Mouse (Mus musculus) B cell, adult 2 months (primary cell): ENCODE measurements around the gene Mosmo.
A peak's percentile ranks its signal among the peaks of the same experiment; 100 is the strongest.
"Not testable (repeated sequence)": the region's sequence is repeated elsewhere in the genome, so short reads cannot be mapped to it uniquely, and the experiment has no call there.

Experiments used
- DNase-seq, 2 experiments: peaks; one replicate each; pipeline ENCODE4 v3.0.0; 2022

Mosmo gene

DNA sequence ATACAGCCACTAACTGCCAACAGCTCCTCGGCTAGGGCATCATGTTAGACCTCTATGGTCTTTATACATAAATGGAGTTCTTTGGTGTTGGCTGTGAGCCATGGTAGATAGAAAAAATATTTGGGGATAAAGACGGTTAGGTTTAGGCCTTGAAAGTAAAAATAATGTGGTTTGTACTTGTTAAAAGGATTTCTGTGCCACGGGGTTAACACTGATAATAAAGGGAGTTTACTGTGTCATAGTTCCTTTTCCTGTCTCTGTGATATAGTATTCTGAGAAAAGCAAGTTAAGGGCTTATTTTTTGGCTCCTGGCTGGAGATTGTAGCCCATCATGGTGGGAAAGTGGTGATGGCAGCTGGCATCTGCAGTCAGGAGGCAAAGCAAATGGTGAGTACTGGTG is 26.5 kb downstream of the Mosmo start:
- DNase-seq = no peak

DNA sequence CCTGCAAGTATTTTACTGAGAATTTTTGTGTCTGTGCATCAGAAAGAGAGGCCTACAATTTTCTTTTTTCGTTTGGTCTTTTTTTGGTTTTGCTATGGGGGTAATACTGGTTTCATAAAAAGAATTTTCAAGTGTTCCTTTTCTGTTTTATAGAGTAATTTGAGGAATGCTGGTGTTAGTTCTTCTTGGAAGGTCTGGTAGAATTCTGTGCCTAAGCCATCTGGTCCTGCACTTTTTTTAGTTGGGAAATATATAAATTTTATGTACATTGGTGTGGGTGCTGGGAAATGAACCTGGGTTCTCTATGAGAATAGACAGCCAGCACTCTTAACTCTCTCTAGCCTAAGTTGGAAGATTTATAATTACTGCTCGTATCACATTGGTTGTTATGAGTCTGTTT is 34.7 kb downstream of the Mosmo start:
- DNase-seq = no peak

DNA sequence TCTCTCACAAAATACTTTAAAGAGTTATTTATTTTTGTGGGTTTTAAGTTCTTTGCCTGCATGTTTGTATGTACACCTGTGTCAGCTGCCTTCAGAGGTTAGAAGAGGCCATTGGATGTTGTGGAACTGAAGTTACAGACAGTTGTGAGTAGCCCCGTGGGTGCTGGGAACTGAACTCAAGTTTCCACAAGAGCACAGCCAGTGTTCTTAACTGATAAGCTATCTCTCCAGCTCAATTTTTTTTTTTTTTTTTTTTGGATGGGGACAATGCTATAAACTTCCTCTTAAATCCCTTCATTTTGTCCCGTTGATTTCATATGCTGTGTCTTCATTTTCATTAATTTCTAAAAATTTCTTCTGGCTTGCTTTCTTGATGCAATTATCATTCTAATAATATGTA is 35.8 kb downstream of the Mosmo start:
- no peak for DNase-seq

DNA sequence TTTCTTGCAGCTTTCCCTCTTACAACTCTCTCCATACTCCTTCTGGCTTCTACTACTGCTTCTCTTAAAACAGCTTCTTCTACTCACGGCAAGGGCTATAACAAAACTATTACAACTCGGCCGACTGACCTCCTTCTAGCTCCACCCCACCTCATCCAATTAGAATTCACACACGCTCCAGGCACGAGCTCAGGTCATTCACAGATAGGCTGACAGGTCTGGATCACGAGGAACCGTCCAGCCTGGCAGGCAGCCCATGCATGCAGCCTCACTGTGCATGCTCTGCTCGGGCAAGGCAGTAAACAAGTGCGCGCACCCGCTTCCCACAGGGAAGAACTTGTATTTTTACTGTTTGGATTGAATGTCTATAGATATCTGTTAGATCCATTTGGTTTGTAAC is 36.5 kb downstream of the Mosmo start:
- not testable (repeated sequence) for DNase-seq

DNA sequence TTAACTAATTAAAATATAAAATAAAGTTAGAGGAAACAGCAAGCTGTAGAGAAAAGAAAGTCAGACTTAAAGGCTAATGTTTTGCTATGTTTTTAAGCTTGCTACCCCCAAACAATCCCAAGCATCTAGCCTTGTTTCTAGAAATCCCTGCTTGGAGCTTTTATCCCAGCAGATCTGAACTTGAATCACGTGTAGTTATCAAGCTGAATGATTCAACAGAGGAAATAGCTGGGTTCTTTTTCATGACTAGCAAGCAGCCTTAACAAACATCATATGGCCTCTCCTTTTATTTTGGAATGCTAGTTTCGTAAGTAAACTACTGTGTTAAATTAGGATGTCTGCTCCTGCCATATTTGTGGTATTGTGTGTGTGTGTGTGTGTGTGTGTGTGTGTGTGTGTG is 39.8 kb downstream of the Mosmo start:
- DNase-seq = no peak

DNA sequence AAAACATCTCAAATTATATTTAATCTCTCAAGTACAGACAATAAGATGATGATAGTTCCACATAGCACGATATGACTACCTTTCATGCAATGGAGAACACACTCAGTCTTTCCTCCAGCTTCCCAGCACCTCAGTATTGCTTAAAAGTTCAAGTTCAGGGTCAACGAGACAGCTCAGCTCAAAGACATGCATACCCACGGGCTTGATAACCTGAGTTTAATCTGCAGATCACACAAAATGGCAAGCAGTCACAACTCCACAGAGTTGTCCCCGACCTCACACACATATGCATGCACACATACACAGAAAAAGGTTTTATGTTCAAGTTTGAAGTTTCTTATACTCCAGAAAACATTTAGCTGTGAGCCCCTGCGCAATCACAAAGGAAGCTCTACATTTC is 43.6 kb downstream of the Mosmo start:
- no peak for DNase-seq

DNA sequence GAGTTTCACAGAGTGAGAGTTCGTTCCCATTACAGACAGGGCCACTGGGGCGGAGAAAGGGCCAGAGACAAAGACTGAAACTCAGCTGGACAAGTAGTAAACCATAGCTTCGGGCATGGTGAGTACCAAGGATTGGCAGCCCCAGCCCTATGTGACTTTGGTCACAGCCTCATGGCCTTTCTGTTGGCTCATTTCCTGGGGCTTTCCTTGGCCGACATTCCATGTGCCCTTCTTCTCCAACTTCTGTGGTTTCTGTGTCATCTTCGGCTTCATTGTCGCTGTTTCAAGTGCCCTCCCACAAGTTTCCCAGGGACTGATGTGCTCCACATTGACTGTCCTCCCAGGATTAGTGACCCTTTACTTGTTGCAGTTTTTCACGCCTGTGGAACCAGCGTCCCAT is 44.0 kb downstream of the Mosmo start:
- no peak for DNase-seq

DNA sequence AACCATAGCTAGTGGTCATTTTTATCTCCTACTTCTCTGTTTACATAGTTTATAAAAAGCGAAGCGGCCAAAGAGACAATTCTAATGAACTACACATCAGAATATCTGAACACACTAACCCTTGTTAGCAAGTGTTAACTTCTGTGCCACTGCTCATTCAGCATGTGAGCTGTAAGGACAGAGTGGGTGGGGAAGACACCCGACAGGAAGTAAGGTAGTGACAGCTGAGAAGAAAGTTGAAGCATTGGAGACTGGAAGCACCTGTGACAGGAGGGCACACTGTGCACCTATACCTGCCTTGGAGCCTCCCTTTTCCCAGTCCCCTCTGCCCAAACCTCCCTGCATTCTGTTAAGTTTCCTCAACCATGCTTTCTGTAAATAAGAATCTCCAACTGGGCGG is 44.6 kb downstream of the Mosmo start:
- DNase-seq = no peak

DNA sequence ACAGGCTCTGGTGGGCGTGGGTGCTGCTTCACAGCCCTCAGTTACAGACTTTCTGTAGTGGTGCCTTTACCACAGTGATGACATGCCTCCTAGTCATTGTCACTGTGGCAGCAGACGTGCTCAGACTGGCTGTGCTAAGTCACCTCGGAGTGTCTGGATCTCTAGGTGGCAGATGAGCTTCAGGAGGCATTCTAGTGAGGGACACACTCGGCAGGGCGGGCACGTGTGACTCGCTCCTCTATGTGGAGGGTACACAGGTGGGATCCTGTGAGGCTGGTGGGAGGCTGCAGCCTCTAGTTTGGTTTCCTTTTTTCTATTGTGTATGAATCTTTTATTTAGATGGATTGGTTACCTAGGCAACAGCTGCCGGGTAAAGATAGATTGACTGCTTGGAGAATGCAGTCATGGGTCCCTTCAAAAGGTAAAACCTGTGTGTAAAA is 45.4 kb downstream of the Mosmo start:
- DNase-seq = no peak

DNA sequence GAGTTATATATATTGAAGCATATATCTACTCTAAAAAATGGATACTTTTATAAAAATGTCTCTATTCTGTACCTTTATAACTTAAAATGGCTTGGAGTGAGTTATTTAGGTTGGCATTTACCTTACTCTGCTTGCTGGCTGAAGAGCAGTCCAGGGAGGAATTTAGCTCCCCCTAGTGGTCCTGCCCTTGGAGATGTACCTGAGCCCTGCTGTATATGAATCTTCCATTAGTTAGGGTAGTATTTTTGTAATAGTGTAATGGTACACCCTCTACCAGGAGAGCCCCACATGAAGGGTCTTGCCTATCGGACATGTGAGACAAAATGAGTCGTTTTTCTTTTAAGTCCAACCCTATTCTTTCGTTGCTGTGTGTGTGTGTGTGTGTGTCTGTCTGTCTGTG is 50.2 kb downstream of the Mosmo start:
- peak; percentile 62 to 63 for DNase-seq

DNA sequence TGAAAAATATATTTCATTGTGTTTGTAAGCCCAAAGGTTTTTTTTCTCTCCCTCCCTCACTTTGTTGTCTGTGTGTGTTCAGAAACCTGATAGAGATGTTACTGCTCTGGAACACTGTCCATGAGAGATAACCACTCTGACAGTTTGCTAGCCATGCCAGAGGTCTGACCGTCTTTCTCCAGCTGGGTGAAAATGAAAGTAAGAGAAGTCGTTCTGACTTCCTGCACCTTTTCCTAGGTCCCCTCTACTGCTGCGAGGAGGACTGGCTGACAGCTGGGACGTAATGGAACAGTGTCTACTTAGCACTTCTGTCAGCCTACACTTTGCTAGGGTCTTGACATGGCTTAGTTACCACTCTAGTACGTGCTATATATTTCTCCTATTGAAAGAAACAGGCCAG is 52.2 kb downstream of the Mosmo start:
- DNase-seq = no peak

DNA sequence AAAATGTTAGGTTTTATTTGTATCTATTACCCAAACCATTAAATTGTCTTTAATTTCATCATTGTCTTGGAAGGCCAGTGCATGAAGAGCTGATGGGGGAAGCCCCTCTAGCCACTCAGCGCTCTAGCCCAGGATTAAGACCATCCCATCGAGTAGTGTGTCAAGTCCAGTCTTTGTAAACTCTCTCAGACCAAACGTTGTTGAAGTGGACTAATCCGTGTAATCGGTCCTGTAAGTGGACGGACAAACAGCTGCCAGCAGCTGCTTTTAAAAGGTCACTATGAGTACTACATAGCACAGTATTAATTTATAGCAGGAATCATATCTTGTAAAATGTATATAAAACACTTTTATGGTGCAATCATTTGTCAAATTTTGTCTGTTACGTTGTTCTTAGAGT is 55.5 kb downstream of the Mosmo start:
- no peak for DNase-seq

DNA sequence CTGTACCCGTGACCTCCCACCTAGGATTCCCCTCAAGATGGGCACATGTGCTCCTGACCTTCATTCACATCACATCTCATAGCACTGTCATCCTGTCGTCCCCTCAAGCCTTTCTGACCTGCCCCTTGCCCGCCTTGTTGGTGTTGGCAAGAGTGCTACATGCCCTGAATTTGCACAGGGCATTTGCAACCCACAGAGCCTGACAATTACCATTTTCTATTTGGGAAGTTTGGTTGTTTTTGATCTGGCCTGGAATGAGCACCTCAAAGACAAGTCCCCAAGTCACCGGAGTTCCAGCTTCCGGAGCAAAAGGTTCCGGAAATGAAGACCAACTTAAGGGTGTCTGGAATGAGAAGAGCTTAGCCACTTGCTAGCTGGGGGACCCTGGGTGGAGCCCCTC is 61.6 kb downstream of the Mosmo start, which contains the start of gene Vwa3a:
Gene Vwa3a, plus strand, starts transcription at position 301 of the 400 bp plus-strand sequence.
- no peak for DNase-seq

DNA sequence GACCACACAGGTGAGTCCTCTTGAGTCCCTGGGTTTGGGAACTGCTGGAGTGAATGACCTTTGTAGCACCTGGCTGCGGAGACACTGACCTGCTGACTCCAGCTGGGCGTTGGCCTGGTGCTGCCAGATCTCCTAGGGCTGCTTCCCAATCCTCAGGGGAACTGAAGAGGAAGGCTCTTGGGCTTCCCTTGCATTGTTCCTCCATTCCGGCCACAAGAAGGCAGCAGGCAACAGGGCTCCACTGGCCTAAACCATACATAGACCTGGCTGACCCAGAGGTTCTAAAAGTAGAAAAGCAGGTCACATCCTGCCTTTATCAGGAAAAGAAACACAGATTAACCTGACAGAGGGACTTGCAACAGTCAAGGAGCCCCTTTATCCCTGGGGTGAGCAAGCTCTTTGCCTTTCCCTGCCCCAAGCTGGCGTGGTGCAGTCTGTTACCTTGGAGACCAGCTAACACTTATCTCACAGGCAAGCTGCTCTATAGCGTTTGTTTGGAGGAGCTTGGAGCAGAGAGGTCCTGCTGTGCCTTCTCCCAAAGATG is 62.2 kb downstream of the Mosmo start:
- DNase-seq = no peak

DNA sequence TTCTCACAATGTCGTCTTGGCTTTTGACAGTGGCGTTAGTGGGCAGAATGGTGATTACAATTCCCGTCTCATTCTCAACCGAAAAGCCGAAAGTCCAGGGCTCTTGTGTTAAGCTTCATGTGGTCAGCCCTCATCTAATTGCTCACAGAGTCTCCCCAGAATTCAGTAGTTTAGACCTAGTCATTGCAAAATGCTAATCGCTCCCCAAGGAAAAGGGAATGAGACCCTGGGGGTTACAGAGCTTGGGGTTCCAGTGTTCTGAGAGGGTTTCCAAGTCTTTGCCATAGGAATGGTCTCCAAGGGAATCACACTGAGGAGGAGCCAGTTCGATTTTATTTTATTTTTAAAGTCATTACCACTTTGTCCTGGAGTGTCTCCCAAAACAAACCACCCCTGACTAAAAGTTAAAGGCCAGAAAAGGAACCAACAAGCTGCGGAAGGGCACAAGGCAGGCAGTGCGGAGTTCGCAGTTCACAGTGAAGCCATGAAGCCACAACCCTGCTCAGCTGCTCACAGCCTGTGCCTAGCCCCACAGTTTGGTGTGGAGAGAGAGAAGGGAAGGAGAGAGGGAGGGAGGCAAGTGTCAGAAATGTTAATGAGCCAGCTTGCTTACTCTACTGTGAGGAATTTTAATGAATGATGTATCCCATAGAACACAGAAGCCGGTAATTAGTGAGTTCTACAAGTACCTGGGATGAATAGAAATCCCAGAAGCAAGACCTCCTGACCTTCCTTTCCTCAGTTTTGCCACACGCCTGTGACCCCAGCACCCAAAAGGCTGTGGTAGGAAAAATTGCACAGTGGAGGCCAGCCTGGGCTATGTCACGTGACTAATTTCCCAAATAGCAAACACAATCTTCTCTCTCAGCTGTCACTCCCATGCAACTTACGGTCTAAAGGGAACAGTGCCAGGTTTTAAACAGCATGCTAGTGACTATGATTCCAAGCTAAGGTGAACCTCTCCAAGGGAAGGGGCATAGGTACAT is 66.2 kb downstream of the Mosmo start:
- no peak for DNase-seq

DNA sequence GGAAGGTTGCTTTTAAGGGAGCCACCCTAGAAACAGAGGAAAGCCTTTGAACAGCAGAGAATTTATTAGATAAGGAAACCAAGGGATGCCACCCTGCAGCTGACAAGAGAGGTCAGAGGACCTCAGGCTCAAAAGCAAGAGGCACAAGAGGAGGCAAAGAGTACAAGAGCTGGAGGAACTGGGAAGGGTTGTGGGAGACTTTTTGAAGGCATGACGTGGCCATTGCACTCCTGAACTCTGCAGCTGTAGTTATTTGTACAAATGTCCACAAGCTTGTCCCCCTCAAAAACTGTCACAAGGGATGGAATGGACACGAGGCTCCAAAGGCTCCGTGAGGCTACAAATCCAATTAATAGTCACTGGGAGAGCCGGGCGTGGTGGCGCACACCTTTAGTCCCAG is 67.2 kb downstream of the Mosmo start:
- no peak for DNase-seq

DNA sequence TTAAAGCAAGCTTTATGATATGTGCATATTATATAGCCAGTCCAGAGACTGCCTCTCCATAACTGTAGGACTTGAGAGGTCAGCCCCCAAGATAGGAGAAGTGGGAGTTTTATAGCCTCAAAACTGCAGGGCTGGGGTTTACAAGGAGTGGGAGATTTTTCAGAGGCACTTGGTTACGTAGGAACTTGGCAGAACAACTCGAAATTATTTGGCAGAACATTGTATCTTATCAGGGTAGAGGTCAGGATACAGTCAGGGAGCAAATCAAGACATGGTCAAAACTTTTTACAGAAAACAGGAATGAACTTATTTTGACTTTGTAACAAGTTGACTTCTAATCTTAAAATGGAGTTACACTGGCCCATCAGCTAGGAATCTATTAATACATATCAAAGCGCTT is 68.6 kb downstream of the Mosmo start:
- no peak for DNase-seq

DNA sequence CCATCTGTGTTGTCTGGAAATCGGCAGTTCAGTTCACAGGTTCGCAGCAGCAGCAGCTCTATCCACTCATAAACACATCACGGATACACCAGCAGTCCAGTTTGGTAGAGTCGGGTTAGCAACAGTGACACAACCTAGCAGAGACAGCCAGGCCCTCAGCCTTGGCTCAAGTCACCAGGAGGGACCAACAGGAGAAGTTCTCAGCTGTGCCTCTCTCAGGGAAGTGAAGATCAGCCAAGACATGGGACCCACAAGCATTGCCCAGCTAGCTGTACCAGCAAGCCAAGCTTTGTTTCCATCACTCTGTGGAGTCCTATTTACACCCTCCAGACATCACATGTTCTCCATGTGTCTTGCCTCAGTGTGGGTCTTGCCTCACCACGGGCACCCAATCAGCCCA is 69.4 kb downstream of the Mosmo start:
- no peak for DNase-seq

DNA sequence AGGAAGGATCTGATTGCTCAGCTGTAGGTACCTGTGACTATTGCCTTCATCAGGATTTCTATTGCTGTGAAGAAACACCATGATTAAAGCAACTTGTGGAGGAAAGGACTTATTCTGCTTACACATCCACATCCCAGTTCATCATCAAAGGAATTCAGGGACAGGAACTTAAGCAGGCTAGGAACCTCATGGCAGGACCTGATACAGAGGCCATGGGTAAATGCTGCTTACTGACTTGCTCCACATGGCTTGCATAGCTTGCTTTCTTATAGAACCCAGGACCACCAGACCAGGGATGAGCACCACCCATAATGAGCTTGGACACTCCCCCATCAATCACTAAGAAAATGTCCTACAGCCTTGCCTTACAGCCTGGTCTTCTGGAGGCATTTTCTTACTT is 71.1 kb downstream of the Mosmo start:
- no peak for DNase-seq

DNA sequence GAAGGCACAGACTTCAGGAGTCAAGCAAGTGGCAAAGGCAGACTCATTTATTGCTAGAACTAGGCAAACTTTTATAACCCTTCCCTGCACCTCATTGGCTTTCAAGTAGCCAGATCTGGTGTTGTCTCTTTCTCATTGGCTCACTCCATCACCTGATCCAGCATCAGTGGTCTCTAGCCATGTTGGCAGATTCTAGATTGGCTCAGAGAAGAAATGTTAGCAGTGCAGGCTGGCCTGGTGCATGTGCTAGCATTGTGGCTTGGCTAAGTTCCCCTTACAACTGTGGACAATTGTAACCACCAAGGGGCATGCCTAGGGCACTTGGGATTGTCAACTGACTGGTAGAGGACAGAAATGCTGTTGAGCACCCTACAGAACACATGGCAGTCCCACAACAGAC is 73.9 kb downstream of the Mosmo start:
- no peak for DNase-seq

DNA sequence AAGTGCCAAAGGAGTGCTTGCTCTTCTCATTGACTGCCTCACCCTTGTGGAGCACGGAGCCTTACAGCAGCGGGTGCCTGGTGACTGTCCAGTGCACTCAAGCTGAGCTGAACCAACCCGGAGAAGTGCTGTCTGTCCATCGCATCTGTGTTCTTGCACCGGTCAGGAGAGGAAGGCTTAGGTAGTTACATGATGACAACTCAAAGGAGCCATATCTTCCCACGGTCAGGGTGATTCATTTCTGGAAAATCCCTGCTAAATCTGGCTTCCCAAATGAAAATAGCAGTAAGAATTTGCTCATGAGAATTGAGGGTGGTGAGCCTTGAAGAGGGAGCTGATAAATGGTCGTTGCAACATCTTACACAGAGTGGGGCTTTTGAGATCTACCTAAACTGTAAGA is 74.5 kb downstream of the Mosmo start:
- DNase-seq = no peak

DNA sequence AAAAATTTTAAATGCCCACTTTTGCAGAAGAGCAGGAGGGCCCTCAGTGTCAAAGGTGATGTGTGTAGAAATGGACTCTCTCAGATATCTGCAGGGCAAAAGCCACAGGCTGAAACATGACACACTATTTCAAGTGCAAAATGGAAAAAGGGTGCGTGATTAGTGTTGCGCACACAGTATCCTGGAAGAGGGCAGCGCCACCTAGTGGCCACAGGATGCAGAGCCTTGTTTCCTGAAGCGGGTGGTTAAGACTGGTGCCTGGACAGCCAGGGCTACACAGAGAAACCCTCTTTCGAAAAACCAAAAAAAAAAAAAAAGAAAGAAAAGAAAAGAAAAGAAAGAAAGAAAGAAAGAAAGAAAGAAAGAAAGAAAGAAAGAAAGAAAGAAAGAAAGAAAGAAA is 77.3 kb downstream of the Mosmo start:
- peak; percentile 81 to 85 for DNase-seq

DNA sequence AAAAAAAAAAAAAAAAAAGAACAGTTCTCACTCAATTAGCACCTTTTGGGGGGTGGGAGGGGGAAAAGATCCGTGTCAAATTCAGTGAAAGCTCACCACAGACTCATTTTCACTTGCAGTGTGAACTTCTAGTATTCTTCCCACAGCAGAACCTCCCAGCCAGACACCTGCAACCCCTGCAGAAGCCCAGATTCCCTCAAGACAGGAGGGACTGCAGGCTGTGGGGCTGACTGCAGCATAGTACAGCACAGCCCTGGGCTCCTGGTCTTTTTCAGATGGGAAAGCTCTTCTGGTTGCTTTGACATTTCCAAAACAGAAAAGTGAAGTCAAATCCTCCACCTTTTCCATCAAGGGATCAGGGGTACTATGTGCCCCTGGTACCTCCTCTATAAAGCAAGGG is 90.0 kb downstream of the Mosmo start:
- DNase-seq = no peak

DNA sequence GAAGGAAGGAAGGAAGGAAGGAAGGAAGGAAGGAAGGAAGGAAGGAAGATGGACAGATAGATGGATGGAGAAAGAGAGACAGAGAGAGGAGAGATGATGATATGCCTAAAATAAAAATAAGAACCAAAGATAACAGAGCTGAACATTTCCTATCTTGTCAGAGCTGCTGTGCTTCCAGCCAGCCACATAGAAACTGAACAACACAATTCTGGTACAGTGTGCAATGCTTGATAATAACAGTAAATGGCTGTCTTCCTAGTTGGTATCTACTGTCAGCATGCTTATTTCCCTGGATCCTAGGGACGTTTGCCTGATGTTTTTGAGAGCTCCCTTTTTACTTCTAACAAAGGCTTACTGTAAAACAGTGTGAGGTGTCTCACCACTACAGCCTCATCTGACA is 94.0 kb downstream of the Mosmo start:
- DNase-seq = no peak

DNA sequence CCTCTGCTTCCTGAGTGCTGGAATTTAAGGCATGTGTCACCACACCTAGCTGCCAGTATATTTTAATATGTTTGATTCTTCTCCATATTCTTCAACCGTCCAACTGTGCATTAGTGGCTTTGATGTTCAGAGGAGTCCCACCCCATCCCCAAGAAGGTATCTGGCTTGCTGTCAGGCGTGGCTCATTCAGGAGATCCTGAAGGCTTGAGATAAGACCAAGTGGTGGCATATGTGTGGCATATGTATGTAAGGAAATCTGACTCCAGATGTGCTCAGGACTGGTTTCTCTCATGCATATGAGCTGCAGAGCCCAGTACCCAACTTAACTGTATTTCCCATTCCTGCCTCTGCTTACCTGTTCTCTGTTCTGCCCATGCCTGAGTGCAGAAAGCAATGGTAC is 100.6 kb downstream of the Mosmo start:
- no peak for DNase-seq
